Mouse (Mus musculus): ENCODE measurements around the gene Ms4a14.
"Not testable (repeated sequence)": the region's sequence is repeated elsewhere in the genome, so short reads cannot be mapped to it uniquely, and the experiment has no call there.

The Ms4a14 gene

GRCm38 (mm10) chr19:11314354-11314753 lies at the start of gene Ms4a14:
Gene Ms4a14 (minus strand): TSS chr19:11314454.
- DNase-seq, result no peak

- DNase-seq, result no peak
Measured at GRCm38 (mm10) chr19:11362002-11362401, 47.7 kb upstream of the Ms4a14 start.

GRCm38 (mm10) chr19:11360106-11360505 lies 45.9 kb upstream of the Ms4a14 start:
- no peak for DNase-seq

GRCm38 (mm10) chr19:11355730-11356129 lies 41.5 kb upstream of the Ms4a14 start:
- DNase-seq, result no peak

GRCm38 (mm10) chr19:11351878-11352277 lies 37.6 kb upstream of the Ms4a14 start:
- DNase-seq, result no peak

- DNase-seq, result no peak
Measured at GRCm38 (mm10) chr19:11349698-11350481, 35.6 kb upstream of the Ms4a14 start.

GRCm38 (mm10) chr19:11343992-11344391 lies 29.7 kb upstream of the Ms4a14 start:
- DNase-seq, result no peak

- no peak for DNase-seq
Measured at GRCm38 (mm10) chr19:11343147-11343546, 28.9 kb upstream of the Ms4a14 start.

GRCm38 (mm10) chr19:11335932-11336331 lies 21.7 kb upstream of the Ms4a14 start, which contains the start of gene Ms4a7:
Gene Ms4a7 (minus strand): TSS chr19:11336146.
- no peak for DNase-seq

GRCm38 (mm10) chr19:11321123-11321522 lies 6.9 kb upstream of the Ms4a14 start:
- DNase-seq, result no peak

- DNase-seq, result no peak
Measured at GRCm38 (mm10) chr19:11316786-11317185, 2.5 kb upstream of the Ms4a14 start.

- no peak for DNase-seq
Measured at GRCm38 (mm10) chr19:11308888-11309287, 5.4 kb downstream of the Ms4a14 start.

- DNase-seq, result not testable (repeated sequence)
Measured at GRCm38 (mm10) chr19:11299529-11299928, 14.7 kb downstream of the Ms4a14 start.

GRCm38 (mm10) chr19:11298939-11299338 lies 15.3 kb downstream of the Ms4a14 start:
- no peak for DNase-seq

GRCm38 (mm10) chr19:11293616-11294015 lies 20.6 kb downstream of the Ms4a14 start:
- not testable (repeated sequence) for DNase-seq

- DNase-seq, result no peak
Measured at GRCm38 (mm10) chr19:11292990-11293389, 21.3 kb downstream of the Ms4a14 start.

- DNase-seq, result no peak
Measured at GRCm38 (mm10) chr19:11283773-11284172, 30.5 kb downstream of the Ms4a14 start, which contains the start of gene Ms4a5. Gene Ms4a5 (minus strand): TSS chr19:11283873.

- no peak for DNase-seq
Measured at GRCm38 (mm10) chr19:11280223-11280622, 34.0 kb downstream of the Ms4a14 start.

GRCm38 (mm10) chr19:11276431-11276830 lies 37.8 kb downstream of the Ms4a14 start:
- DNase-seq, result no peak

GRCm38 (mm10) chr19:11266956-11267355 lies 47.3 kb downstream of the Ms4a14 start:
- no peak for DNase-seq

GRCm38 (mm10) chr19:11266052-11266845 lies 48.0 kb downstream of the Ms4a14 start, which contains the start of gene Ms4a1:
Gene Ms4a1 (minus strand): TSS chr19:11266241.
- DNase-seq, result no peak

- DNase-seq, result no peak
Measured at GRCm38 (mm10) chr19:11264602-11265185, 49.6 kb downstream of the Ms4a14 start.

- no peak for DNase-seq
Measured at GRCm38 (mm10) chr19:11263549-11263948, 50.7 kb downstream of the Ms4a14 start.
